Mouse (Mus musculus): ENCODE results near the gene Dlg5.

GRCm38 (mm10) chr14:24136908-24137307 lies 108.8 kb downstream of the Dlg5 start:
- TF ChIP-seq POLR2A (IDR thresholded peaks at IDR 0.05; ENCODE audit: control insufficient read depth, extremely low read depth, insufficient read depth, low read length, poor library complexity) (no peak), CTCF (IDR thresholded peaks at IDR 0.05; ENCODE audit: borderline replicate concordance, control insufficient read depth, extremely low read depth, insufficient read depth, low read length, poor library complexity) (no peak)
